Mouse (Mus musculus) mesoderm, embryonic 11.5 days (tissue): ENCODE measurements around the gene Tmem63a.
"Not testable (repeated sequence)": the region's sequence is repeated elsewhere in the genome, so short reads cannot be mapped to it uniquely, and the experiment has no call there.

Experiments
- DNase-seq: peaks from one replicate; pipeline ENCODE4 v3.0.0-alpha.2; 2012; ENCODE audit warnings: low read depth, low spot score

The Tmem63a gene

DNA sequence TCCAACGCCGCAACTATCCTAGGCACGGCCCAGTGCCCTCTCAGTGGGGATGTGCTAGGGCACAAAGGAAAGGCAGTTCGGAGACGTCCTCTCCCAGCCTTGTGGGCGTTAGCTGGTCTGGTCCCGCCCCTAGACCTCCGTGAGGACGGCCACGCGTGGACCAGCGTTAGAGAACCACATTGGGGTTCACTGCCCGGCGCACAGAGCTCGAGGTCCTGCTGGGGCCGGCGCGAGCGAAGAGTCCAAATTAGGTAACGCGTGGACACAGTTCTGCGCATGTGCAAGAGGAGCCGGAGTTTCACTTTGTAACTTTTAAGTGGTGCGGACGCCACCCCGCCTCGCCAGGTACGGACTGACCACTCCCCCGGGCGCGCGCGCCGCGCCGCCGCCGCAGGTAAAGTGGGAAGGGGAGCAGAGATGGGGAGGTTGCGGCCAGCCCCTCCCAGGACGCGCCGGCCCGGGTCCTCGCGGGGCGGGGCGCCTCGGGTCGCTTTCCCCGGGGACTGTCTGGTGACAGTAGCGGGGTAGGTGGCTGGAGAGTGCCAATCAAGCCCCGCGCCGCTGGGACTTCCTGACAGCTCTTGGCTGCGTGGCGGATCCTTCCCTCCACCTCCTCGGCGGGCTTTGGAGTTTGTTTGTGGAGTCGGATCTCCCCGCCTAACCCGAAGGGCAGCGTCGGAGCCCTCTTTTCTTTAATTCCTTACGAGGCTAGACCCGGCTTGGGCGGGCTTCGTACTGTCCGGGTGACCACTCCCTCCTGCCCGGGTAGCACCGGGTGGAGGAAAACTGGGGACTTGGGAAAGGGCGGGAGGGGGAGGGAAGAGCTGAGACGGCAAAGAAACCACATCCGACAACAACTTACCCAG, at the start of gene Tmem63a:
Gene Tmem63a, plus strand, starts transcription at position 179 of the 866 bp plus-strand sequence.
- peak; percentile 72 for DNase-seq

- DNase-seq = no peak
Measured at GRCm38 (mm10) chr1:180892808-180893207, 49.3 kb upstream of the Tmem63a start, which contains the start of gene Lefty2. Lefty2 (plus strand) TSS chr1:180893108.

DNA sequence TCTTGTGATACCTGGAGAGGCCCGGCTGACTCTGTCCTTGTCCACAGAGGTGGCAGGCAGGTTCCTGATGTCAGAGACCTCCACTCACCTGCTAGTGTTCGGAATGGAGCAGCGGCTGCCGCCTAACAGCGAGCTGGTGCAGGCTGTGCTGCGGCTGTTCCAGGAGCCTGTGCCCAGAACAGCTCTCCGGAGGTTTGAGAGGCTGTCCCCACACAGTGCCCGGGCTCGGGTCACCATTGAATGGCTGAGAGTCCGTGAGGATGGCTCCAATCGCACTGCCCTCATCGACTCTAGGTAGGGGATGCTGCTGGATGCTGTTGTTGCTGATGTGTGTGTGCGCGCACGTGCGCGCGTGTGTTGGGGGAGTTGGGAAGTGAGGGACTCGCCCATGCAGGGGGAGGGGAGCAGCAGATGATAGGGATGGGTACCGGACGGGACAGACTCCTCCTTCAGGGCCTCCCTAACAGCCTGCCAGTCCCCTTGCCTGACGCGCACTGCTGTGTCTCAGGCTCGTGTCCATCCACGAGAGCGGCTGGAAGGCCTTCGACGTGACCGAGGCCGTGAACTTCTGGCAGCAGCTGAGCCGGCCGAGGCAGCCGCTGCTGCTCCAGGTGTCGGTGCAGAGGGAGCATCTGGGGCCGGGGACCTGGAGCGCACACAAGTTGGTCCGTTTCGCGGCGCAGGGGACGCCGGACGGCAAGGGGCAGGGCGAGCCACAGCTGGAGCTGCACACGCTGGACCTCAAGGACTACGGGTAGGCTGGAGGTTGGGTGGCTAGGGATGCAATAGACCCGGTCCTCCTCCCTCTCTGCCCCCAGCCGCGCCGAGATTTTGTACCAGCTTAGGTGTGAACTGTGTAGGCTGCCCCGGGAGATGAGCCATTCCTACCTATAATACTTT, 47.8 kb upstream of the Tmem63a start:
- DNase-seq = not testable (repeated sequence)

GRCm38 (mm10) chr1:180901107-180901506, 41.0 kb upstream of the Tmem63a start:
- peak; percentile 78 for DNase-seq

DNA sequence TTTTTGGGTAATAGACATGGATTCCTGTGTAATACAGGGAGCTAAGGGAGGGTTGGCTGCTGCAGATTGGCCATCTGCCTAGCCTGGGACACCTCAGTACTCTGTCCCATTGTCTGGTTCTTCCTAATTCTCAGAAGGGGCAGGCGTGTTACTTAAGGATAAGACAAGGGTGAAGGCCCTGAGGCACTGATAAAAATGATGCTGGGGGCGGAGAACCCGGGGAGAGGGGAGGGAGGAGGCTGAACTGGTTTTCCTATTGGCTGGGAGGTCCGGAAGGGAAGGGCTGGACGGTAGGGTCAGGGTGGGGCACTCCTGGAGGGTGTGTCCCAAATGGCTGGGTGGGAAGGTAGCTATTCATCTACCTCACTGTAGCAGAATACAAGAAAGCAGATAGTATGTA, 39.2 kb upstream of the Tmem63a start:
- DNase-seq = no peak

DNA sequence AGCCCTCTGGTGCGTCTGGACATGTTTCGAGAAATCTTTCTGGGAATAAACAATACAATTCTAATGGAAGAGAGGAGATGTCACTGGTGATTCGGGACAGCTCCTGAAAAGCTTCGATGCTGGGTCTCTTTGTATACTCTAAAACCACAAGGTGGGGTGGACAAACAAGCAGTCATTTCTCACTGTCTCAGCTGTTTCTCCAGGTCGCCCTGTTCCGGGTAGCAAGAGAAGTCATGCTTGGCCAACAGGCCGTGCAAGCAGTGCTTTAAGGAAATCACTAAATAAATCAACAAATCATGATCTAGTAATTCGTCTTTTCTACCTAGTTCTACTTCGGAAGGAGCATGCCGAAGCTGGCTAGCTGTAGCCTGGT, 38.5 kb upstream of the Tmem63a start:
- DNase-seq = no peak

GRCm38 (mm10) chr1:180904039-180904814, 37.9 kb upstream of the Tmem63a start, which contains the start of gene Pycr2:
Pycr2 (plus strand) TSS chr1:180904293.
- peak; percentile 95 for DNase-seq

GRCm38 (mm10) chr1:180904815-180905080, 37.4 kb upstream of the Tmem63a start:
- DNase-seq = no peak

GRCm38 (mm10) chr1:180905307-180905706, 36.8 kb upstream of the Tmem63a start:
- no peak for DNase-seq

DNA sequence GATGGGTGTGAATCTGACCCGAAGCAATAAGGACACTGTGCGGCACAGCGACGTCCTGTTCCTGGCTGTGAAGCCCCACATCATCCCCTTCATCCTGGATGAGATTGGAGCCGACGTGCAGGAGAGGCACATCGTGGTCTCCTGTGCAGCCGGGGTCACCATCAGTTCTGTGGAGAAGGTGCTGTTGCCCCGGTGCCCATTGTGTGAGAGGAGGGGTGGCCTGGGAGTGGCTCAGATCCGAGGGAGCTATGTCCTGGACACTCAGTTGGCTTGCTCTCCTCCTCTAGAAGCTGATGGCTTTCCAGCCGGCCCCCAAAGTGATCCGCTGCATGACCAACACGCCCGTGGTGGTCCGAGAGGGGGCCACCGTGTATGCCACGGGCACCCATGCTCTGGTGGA, 36.3 kb upstream of the Tmem63a start:
- no peak for DNase-seq

- no peak for DNase-seq
Measured at GRCm38 (mm10) chr1:180906461-180907147, 35.5 kb upstream of the Tmem63a start.

DNA sequence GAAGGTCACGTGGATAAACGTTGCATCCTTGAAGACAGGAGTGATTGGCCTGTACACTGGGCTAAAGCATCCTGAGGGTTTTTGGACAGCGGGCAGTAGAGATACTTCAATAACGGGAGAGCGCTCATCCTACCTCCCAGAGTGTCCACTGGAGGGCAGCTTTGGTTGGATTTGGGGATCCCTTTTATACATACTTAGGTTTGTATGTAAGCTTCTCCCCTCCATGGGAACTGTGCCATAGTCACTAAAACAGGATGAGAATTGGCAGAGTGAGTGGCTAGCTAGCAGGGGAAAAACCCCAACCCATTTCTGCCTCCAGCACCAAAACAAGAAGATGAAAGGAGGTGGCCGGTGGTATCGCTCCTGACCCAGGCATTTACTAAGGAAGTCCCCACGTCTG, 31.0 kb upstream of the Tmem63a start:
- no peak for DNase-seq

DNA sequence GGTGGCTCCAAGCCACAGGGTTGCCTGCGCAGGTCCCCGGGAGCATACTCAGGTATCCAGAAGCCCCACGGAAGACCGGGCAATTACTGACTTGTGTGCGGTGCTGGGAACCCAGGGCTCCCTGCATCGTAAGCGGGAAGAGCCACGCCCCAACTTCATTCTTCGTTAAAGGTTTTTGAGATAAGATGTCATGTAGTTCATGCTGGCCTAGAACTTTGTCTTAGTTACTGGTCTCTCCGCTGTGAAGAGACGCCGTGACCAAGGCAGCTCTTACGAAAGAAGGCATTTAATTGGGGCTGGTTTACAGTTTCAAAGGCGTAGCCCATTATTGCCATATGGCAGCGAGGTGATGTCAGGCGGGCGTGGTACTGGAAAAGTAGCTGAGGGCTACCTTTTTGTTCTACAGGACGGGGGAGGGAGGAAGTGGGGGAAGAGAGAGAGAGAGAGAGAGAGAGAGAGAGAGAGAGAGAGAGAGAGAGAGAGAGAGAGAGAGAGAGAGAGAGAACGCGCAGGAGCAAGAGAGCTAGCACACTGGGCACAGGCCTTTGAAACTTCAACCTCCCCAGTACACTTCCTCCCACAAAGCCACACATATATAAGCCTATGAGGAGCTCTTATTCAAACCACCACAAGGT, 30.4 kb upstream of the Tmem63a start:
- DNase-seq = no peak

DNA sequence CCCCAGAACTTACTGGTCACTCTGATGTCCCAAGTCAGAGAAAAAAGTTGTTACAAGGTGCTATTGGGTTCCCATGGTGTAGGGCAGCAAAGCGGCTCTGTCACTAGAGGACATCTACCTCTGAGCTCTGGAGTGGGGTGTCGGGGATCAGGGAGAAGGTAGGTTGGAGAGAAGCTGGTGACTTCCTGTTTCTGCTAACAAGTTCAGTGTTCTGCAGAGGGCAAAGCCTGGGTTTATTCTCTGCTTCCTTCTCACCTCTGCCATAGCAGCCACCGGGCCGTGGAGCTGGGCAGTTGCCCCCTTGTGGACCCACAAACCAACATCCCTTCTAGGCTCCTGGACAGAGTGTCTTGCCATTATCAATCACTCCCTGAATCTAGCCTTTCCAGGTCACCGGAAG, 29.4 kb upstream of the Tmem63a start:
- DNase-seq = no peak

- DNase-seq = peak; percentile 51
Measured at GRCm38 (mm10) chr1:180913797-180914196, 28.3 kb upstream of the Tmem63a start.

GRCm38 (mm10) chr1:180916425-180916824, 25.7 kb upstream of the Tmem63a start:
- no peak for DNase-seq

- DNase-seq = no peak
Measured at GRCm38 (mm10) chr1:180917053-180917452, 25.1 kb upstream of the Tmem63a start.

- no peak for DNase-seq
Measured at GRCm38 (mm10) chr1:180919686-180920085, 22.5 kb upstream of the Tmem63a start.

GRCm38 (mm10) chr1:180922273-180923048, 19.7 kb upstream of the Tmem63a start:
- DNase-seq = no peak

GRCm38 (mm10) chr1:180924737-180925136, 17.4 kb upstream of the Tmem63a start:
- DNase-seq = no peak
